Mouse (Mus musculus) bone marrow, adult 2 months (tissue): ENCODE data around the gene Ankrd24. TPM values are rescaled to one million over a fixed set of nuclear protein-coding genes. Genes with fewer than 3 reads are reported as not detected.

Source experiments
- H3K27ac ChIP-seq: fragments of 200-500 bp; 2 replicates; pipeline ENCODE4 v1.5.1; 2012; ENCODE audit warnings: low read depth, mild to moderate bottlenecking, control low read depth, inconsistent platforms, low read length; ENCODE audit not compliant: control insufficient read depth, poor library complexity, insufficient read depth
- H3K4me1 ChIP-seq: fragments of 200-500 bp; 2 replicates; pipeline ENCODE4 v1.6.1; 2011; ENCODE audit warnings: low read length; ENCODE audit not compliant: control insufficient read depth, insufficient read depth
- H3K4me3 ChIP-seq: fragments of 200-500 bp; replicated peaks from 2 replicates; pipeline ENCODE3; 2011; ENCODE audit warnings: mild to moderate bottlenecking, low read depth, low read length, control low read depth; ENCODE audit not compliant: control insufficient read depth
- CTCF ChIP-seq: fragments of 200-500 bp; IDR thresholded peaks from 2 replicates; pipeline ENCODE4 v1.5.1; 2011; ENCODE audit warnings: low read length, control low read depth; ENCODE audit not compliant: control insufficient read depth, insufficient read depth
- POLR2A ChIP-seq: fragments of 200-500 bp; IDR thresholded peaks from 2 replicates; pipeline ENCODE4 v1.6.1; 2011; ENCODE audit warnings: low read depth, mild to moderate bottlenecking, control low read depth, low read length, borderline replicate concordance; ENCODE audit not compliant: control insufficient read depth
- WGBS: fragments of 180-500 bp; shearing (Covaris S2); methylation state at CpG from one replicate; pipeline ENCODE4 v1.1.7; 2018; 5-methylcytosine and 5-hydroxymethylcytosine counted together
- polyA plus RNA-seq: library from polyadenylated mRNA; stranded (reverse); fragments of >200 nt; gene quantifications from 2 replicates; pipeline ENCODE4 v1.2.4, GENCODE M21; 2011; ENCODE audit warnings: low replicate concordance; ENCODE audit not compliant: missing spikeins, insufficient read depth, insufficient read length

The Ankrd24 gene
- polyA plus RNA-seq, 1 experiment = 11.1 TPM

- Histone ChIP-seq H3K27ac (no peak overlapping the region), H3K4me3 (no peak overlapping the region), H3K4me1 (peaks cover 1% of the 10 kb centered on the region; the same call in 1 of the 2 replicates)
- 90% methylated on average over 6 of the region's 6 CpGs for WGBS
- TF ChIP-seq CTCF (no peak), POLR2A (no peak)
Observed at GRCm38 (mm10) chr10:81615486-81615885, 12.9 kb upstream of the Ankrd24 start.

GRCm38 (mm10) chr10:81619976-81620375 is 8.4 kb upstream of the Ankrd24 start:
- 56% methylated on average over 5 of the region's 5 CpGs for WGBS
- Histone ChIP-seq H3K27ac (no peak overlapping the region), H3K4me1 (peaks cover 1% of the 10 kb centered on the region; the same call in 1 of the 2 replicates), H3K4me3 (no peak overlapping the region)
- TF ChIP-seq CTCF (no peak), POLR2A (no peak)

GRCm38 (mm10) chr10:81620786-81621185 is 7.6 kb upstream of the Ankrd24 start:
- H3K4me3 ChIP-seq = no peak overlapping the region
- no peak overlapping the region for H3K27ac ChIP-seq
- TF ChIP-seq POLR2A (no peak), CTCF (no peak)
- WGBS = 73% methylated on average over 9 of the region's 9 CpGs
- H3K4me1 ChIP-seq = peaks cover 1% of the 10 kb centered on the region; the same call in 1 of the 2 replicates

- Histone ChIP-seq H3K4me1 (peaks cover 1% of the 10 kb centered on the region), H3K27ac (no peak overlapping the region), H3K4me3 (no peak overlapping the region)
- TF ChIP-seq POLR2A (no peak), CTCF (no peak)
- WGBS = 81% methylated on average over 8 of the region's 8 CpGs
Observed at GRCm38 (mm10) chr10:81623441-81623840, 4.9 kb upstream of the Ankrd24 start.

- WGBS = 80% methylated on average over 22 of the region's 22 CpGs
- no peaks in the 10 kb centered on the region; the same call in none of the 2 replicates for H3K4me1 ChIP-seq
- peak overlapping the region; percentile 83 for H3K4me3 ChIP-seq
- no peak overlapping the region for H3K27ac ChIP-seq
- TF ChIP-seq CTCF (no peak), POLR2A (no peak)
Observed at GRCm38 (mm10) chr10:81626101-81626993, 2.0 kb upstream of the Ankrd24 start.

- 3% methylated on average over 40 of the region's 40 CpGs for WGBS
- peak; percentile 63; the same call in 1 of the 2 replicates for TF ChIP-seq POLR2A
- no peak for TF ChIP-seq CTCF
- H3K4me1 ChIP-seq = no peaks in the 10 kb centered on the region; the same call in none of the 2 replicates
- peak within 1 kb of the TSS; percentile 83 for H3K4me3 ChIP-seq
- H3K27ac ChIP-seq = peak within 1 kb of the TSS; percentile 72
Observed at GRCm38 (mm10) chr10:81626994-81627835, 1.1 kb upstream of the Ankrd24 start, which contains the start of gene Sirt6. Gene Sirt6 (minus strand): TSS chr10:81627797.

- TF ChIP-seq POLR2A = no peak
- TF ChIP-seq CTCF = no peak
- Histone ChIP-seq H3K27ac (peak overlapping the region; percentile 72), H3K4me1 (no peaks in the 10 kb centered on the region; the same call in none of the 2 replicates)
Observed at GRCm38 (mm10) chr10:81627836-81628220, 512 bp upstream of the Ankrd24 start.

GRCm38 (mm10) chr10:81633253-81634099 is 5.1 kb downstream of the Ankrd24 start:
- Histone ChIP-seq H3K4me3 (peak overlapping the region; percentile 44), H3K4me1 (peaks cover 3% of the 10 kb centered on the region), H3K27ac (no peak overlapping the region)
- peak; percentile 32; the same call in 1 of the 2 replicates for TF ChIP-seq POLR2A
- no peak for TF ChIP-seq CTCF
- WGBS = 6% methylated on average over 37 of the region's 37 CpGs

More at GRCm38 (mm10) chr10:81627836-81628220, 512 bp upstream of the Ankrd24 start:
- WGBS = 28% methylated on average over 7 of the region's 7 CpGs
- peak overlapping the region; percentile 83 for H3K4me3 ChIP-seq
